Mouse (Mus musculus): Measurements from ENCODE around the gene Cdc42ep3. TPM values are rescaled to one million over a fixed set of nuclear protein-coding genes. Genes with fewer than 3 reads are reported as not detected.

Gene Cdc42ep3
- polyA plus RNA-seq (2012; rRNA removed): 15.7 and 19.5 TPM in 2 replicates

DNA sequence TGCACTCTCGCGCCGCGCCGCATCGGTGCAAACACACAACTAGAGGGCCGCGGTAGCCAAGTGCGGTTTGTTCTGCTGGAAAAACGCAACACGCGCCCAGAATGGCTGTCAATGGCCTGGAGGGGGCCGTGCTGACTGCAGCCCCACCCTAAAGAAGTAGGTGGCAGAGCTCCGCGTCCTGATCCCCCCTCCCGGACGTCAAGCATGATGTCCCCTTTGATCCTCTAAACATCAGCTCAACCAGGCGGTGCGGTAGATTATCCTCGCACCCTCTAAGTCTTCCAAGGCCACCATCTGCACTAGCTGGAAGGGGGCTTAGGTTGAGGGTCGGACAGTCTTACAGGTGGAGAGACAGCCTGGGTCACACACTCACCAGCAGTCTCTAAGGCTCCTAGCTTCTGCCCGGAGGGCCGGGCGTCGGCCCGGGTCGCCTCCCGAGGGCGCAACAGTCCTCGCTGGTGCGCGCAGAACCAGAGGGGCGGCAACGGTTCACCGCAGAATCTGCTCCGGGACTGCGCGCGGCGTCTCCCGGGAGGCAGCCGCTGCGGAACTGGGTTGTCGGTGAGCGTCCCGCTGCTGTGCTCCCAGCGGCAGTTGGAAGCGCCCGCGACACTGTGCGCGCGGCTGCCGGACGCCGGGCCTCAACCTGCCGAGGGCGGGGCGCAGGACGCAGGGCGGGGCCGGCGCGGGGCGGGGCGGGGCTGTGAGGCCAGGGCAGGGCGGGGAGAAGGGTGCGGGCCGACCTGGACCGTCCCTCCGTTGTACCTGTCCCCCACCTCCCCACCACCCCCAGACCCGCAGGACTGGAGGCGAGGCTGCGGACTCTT is at the start of gene Cdc42ep3:
TSS of gene Cdc42ep3 (minus strand) at position 648 of the 827 bp plus-strand sequence.
- 0 out of 2 replicates have a peak, but pooled peaks have one; percentile 27 for TF ChIP-seq POLR2A (IDR thresholded peaks at IDR 0.05; ENCODE audit: extremely low read depth, insufficient read depth, low read length)
- no peak for TF ChIP-seq CTCF (IDR thresholded peaks at IDR 0.05; ENCODE audit: extremely low read depth, insufficient read depth, low read length)
- Histone ChIP-seq H3K27ac (ENCODE audit: insufficient read depth, low read length) (peak within 1 kb of the TSS; percentile 89), H3K4me3 (ENCODE audit: insufficient read depth, low read length) (peak within 1 kb of the TSS; percentile 98), H3K4me1 (ENCODE audit: control insufficient read depth, insufficient read depth, low read length) (0 out of 2 replicates have a peak, but pooled peaks cover 3% of the 10 kb centered on the region)

DNA sequence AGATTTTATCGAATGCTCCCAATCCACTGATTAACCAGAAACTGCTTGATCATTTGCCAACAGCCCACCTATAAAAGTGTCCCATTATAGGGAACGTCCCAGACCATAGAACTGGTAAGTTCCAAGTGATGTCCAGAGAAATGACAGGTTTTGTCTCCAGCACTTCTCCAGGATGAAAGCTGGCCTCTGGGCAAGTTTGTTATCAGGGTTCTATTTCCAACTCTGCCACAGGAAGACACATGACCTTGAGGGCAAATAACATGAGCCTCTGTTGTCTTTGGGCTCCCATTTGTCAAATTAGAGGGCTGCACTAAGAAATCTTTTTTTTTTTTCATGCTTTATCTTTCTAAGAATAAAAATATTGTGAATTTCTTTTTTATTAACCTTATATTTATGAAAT is 45.5 kb upstream of the Cdc42ep3 start:
- Histone ChIP-seq H3K27ac (ENCODE audit: insufficient read depth, low read length) (no peak overlapping the region), H3K4me1 (ENCODE audit: control insufficient read depth, insufficient read depth, low read length) (no peaks in the 10 kb centered on the region), H3K4me3 (ENCODE audit: insufficient read depth, low read length) (no peak overlapping the region)
- TF ChIP-seq CTCF (IDR thresholded peaks at IDR 0.05; ENCODE audit: extremely low read depth, insufficient read depth, low read length) (no peak), POLR2A (IDR thresholded peaks at IDR 0.05; ENCODE audit: extremely low read depth, insufficient read depth, low read length) (no peak)

DNA sequence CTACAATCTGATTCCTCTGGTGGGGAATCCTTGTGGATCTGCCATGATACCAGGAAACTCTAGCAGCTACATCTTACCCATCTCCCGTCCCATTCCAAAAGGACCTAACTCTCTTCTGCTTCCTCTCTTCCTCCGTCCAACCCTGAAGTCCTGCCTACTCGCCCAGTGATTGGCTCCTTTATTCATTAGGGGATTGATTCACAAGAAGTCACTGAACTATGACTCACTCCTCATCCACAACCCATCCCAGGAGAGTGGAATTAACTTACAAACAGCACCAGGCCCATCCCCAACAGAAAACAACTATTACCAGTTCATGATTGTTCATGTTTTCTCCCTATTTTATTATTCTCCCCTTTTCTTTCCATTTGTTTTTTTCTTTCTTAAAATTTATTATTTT is 43.5 kb upstream of the Cdc42ep3 start:
- Histone ChIP-seq H3K4me1 (ENCODE audit: control insufficient read depth, insufficient read depth, low read length) (0 out of 2 replicates have a peak, but pooled peaks cover 1% of the 10 kb centered on the region), H3K27ac (ENCODE audit: insufficient read depth, low read length) (no peak overlapping the region), H3K4me3 (ENCODE audit: insufficient read depth, low read length) (no peak overlapping the region)
- no peak for TF ChIP-seq CTCF (IDR thresholded peaks at IDR 0.05; ENCODE audit: extremely low read depth, insufficient read depth, low read length)

DNA sequence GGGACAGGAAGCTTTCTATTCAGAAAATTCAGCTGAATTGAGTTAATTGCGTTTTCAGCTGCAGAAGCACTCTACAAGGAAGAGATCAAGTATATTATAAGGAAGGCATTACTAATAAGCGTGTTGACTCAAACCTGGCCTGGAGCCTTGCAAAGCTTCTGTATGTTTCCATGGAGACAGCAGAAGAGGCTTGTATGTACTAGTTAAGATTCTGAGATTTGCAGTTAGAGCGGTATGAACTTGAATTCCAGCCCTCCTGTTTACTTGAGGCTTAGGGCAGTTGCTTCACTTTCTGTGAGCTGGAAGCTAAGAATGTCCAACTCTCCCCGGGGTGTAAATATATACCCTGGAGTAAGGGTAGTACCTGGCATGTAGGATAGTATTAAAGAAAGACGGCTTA is 39.9 kb upstream of the Cdc42ep3 start:
- TF ChIP-seq CTCF (IDR thresholded peaks at IDR 0.05; ENCODE audit: extremely low read depth, insufficient read depth, low read length): no peak
- no peak for TF ChIP-seq POLR2A (IDR thresholded peaks at IDR 0.05; ENCODE audit: extremely low read depth, insufficient read depth, low read length)
- Histone ChIP-seq H3K4me1 (ENCODE audit: control insufficient read depth, insufficient read depth, low read length) (0 out of 2 replicates have a peak, but pooled peaks cover 1% of the 10 kb centered on the region), H3K4me3 (ENCODE audit: insufficient read depth, low read length) (no peak overlapping the region), H3K27ac (ENCODE audit: insufficient read depth, low read length) (no peak overlapping the region)

DNA sequence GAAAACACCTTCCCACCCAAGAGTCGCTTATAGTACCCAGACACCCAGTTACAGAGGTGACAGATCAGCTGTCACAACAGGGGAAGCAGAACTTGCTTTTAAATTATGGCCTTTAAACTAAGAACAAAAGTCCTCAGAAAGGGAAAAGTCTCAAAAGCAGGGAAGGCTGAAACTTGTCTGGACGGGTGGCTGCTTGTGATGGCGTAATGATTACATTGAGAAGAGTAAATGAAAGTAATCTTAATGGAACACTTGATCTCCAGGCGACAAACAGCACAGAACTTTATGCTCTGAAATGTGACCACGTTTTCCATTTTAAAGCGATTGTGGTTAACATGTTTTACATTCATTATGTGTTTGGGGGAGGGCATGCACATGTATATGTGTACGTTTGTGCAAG is 39.0 kb upstream of the Cdc42ep3 start:
- H3K4me1 ChIP-seq (ENCODE audit: control insufficient read depth, insufficient read depth, low read length): 0 out of 2 replicates have a peak, but pooled peaks cover 1% of the 10 kb centered on the region
- TF ChIP-seq POLR2A (IDR thresholded peaks at IDR 0.05; ENCODE audit: extremely low read depth, insufficient read depth, low read length): no peak
- TF ChIP-seq CTCF (IDR thresholded peaks at IDR 0.05; ENCODE audit: extremely low read depth, insufficient read depth, low read length): no peak
- H3K27ac ChIP-seq (ENCODE audit: insufficient read depth, low read length): no peak overlapping the region
- no peak overlapping the region for H3K4me3 ChIP-seq (ENCODE audit: insufficient read depth, low read length)

DNA sequence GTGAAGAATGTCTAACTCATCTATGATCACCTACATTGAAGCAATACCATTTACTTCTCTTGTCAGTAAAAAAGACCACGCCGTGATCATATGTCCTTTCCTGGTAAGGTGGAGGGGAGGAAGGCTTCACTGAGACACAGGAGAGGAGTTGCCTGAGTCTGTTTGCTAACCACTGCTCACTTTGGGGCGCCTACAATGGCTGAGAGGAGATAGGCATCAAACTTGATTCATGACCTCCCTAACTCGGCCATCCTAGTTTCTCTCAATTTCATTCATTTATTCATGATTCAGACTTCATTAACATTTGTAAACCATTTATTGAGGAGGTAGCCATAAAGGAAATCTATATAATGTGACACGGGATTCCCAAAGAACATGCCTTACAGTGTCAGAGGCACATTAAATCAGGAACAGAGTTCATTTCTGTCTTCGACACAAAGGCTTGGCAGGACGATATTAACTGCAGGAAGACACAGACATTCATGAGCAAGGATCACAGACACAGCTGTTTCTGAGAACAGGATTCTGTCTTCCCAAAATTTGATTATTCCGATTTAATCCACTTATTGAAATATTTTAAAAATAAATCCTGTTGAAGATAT is 32.7 kb upstream of the Cdc42ep3 start:
- H3K4me3 ChIP-seq (ENCODE audit: insufficient read depth, low read length): no peak overlapping the region
- TF ChIP-seq POLR2A (IDR thresholded peaks at IDR 0.05; ENCODE audit: extremely low read depth, insufficient read depth, low read length) (no peak), CTCF (IDR thresholded peaks at IDR 0.05; ENCODE audit: extremely low read depth, insufficient read depth, low read length) (no peak)
- no peak overlapping the region for H3K27ac ChIP-seq (ENCODE audit: insufficient read depth, low read length)
- no peaks in the 10 kb centered on the region for H3K4me1 ChIP-seq (ENCODE audit: control insufficient read depth, insufficient read depth, low read length)

DNA sequence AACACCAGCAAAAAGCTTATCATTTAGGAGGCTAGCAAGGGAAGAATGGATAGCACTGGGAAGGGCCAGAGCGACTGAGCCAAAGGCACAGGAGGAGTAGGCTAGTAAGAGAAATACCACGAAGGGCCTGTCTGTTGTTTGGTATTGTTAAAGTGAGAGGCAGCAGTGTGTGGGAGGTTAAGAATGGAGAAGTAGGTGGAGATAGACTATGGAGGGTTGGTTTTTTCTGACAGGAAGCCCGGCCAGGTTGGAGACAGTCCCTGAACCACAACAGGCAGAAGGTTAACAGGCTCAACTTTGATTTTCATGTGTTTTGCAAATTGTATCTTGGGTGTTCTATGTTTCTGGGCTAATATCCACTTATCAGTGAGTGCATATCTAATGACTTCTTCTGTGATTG is 26.6 kb upstream of the Cdc42ep3 start:
- no peak overlapping the region for H3K27ac ChIP-seq (ENCODE audit: insufficient read depth, low read length)
- no peak overlapping the region for H3K4me3 ChIP-seq (ENCODE audit: insufficient read depth, low read length)
- TF ChIP-seq POLR2A (IDR thresholded peaks at IDR 0.05; ENCODE audit: extremely low read depth, insufficient read depth, low read length) (no peak), CTCF (IDR thresholded peaks at IDR 0.05; ENCODE audit: extremely low read depth, insufficient read depth, low read length) (no peak)
- no peaks in the 10 kb centered on the region for H3K4me1 ChIP-seq (ENCODE audit: control insufficient read depth, insufficient read depth, low read length)

DNA sequence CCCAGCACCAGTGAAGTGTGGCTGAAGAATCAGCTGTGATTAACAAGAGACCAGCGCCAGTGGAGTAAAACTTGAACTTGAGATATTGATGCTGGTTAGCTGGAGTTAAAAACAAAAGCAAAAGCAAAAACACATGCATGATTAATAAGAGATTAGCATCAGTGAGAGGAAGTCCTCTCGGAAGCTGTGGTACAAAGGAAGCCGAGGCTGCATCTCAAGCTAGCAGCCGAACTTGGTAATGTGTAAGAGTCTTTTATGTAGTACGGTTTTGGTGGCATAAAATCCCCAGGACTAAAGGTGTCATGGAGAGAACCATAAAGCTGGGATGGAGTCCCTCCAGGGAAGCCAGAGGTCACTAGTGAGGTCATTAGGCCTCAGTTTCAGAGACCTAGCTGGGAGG is 24.3 kb upstream of the Cdc42ep3 start:
- TF ChIP-seq CTCF (IDR thresholded peaks at IDR 0.05; ENCODE audit: extremely low read depth, insufficient read depth, low read length): no peak
- no peak for TF ChIP-seq POLR2A (IDR thresholded peaks at IDR 0.05; ENCODE audit: extremely low read depth, insufficient read depth, low read length)
- Histone ChIP-seq H3K4me1 (ENCODE audit: control insufficient read depth, insufficient read depth, low read length) (no peaks in the 10 kb centered on the region), H3K4me3 (ENCODE audit: insufficient read depth, low read length) (no peak overlapping the region), H3K27ac (ENCODE audit: insufficient read depth, low read length) (no peak overlapping the region)

DNA sequence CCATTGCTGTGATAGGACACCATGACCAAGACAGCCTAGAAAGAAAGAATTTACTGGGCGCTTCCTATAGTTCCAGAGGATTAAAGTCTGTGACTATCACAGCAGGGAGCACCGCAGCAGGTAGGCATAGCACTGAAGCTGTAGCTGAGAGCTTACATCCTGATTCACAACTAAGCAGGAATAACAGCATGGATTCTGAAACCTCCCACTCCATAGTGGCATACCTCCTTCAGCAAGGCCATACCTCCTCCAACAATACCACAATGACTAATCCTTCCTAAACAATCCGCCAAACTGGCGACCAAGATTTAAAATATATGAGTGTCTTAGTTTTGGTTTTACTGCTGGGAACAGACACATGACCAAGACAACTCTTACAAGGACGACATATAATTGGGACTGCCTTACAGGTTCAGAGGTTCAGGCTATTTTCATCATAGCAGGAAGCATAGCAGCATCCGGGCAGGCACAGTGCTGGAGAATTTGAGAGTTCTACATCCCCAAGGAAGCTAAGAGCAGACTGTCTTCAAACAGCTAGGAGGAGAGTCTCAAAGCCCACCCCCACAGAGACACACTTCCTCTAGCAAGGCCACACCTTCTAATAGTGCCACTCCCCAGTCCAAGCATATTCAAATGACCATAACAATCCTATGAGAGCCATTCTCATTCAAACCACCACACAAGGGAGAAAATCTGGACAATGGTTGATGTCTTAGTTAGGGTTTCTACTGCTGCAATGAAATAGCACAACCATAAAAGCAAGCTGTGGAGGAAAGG is 21.7 kb upstream of the Cdc42ep3 start:
- H3K27ac ChIP-seq (ENCODE audit: insufficient read depth, low read length): no peak overlapping the region
- no peak for TF ChIP-seq POLR2A (IDR thresholded peaks at IDR 0.05; ENCODE audit: extremely low read depth, insufficient read depth, low read length)
- TF ChIP-seq CTCF (IDR thresholded peaks at IDR 0.05; ENCODE audit: extremely low read depth, insufficient read depth, low read length): no peak
- no peak overlapping the region for H3K4me3 ChIP-seq (ENCODE audit: insufficient read depth, low read length)
- no peaks in the 10 kb centered on the region for H3K4me1 ChIP-seq (ENCODE audit: control insufficient read depth, insufficient read depth, low read length)

Data from cortical plate, adult 2 months (tissue).